In the genomic region with DNA sequence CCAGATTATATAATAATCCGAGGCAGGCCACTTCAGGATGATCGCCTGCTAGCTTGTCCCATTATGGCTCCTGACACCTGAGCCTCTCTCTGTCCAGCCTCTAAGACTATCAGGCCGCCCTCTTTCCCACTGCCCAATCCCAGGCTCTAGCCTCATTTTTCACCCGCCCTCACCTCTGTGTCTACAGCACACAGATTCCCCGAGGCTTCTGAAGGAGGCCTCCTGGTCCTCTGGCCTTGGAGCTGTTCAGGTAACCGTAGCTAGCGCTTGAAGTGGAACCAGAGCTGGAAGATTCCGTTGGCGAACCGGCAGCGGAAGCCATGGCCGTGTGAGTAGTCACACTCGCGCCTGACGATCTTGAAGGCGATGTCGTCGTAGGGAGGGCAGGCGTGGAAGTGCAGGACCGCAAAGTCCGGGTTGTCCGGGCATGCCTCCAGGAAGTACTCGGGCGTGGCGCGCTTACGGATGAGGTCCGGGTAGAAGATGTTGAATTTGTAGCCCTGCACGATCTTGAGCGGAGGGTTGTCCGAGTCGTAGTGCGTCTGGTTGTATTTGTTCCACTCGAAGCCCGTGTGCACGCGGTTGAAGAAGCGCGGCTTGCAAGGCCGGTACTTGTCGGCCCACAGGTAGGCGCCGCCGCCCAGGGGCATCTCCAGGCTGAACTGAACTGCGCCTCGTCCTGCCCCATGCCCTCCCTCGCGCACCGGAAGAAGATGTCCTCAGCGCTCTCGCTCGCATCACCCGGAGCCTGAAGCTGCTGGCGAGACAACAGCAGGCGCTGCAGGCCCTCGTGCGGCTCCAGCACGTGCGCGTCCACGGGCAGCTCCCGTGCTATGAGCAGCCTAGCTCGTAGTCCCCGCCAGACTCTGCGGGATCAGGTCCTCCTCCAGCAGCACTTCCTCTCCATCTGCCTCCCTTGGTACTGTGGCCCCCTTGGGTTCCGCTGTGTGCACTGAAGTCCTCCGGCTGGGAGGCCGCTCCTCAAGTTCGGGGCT, we compare ENCODE assay signal across 40 mouse cellular contexts. TPM values are rescaled to one million over a fixed set of nuclear protein-coding genes. Genes with fewer than 3 reads are reported as not detected.
DNase-seq lines count a peak whose midpoint lies in the region; ATAC-seq and TF ChIP-seq lines count a peak whose summit lies in the region.
"Had no signal": no experiment of that assay in that cellular context is flagged by ENCODE, and none has a peak within 500 bp of the region (broad histone marks: within the 10 kb centered on the region; RNA-seq: fewer than 3 reads in every experiment).

No protein-coding gene starts in this region.

- peaks cover 26% of the 10 kb centered on the region for H3K27me3 ChIP-seq in heart, embryonic 12.5 days (replicated peaks)
- H3K27me3 ChIP-seq in E14TG2a.4 (ENCODE audit: insufficient read depth, low read length) (peaks cover 30% of the 10 kb centered on the region), G1E (ENCODE audit: insufficient read depth, low read length) (no peaks in the 10 kb centered on the region; the same call in 1 of the 2 replicates)
- H3K27me3 ChIP-seq in limb, embryonic 10.5 days (ENCODE audit: low read depth, poor library complexity, severe bottlenecking), result peaks cover 26% of the 10 kb centered on the region
- H3K27me3 ChIP-seq in forebrain, embryonic 12.5 days, result no peaks in the 10 kb centered on the region
- H3K27me3 ChIP-seq: embryonic facial prominence, embryonic 13.5 days; forebrain, embryonic 15.5 days; intestine, embryonic 15.5 days; Patski had no signal

- H3K4me2 ChIP-seq in heart, embryonic 12.5 days, result 0 out of 2 replicates have a peak overlapping the region, but pooled peaks have one; percentile 5
- no peak overlapping the region for H3K4me2 ChIP-seq in forebrain, embryonic 12.5 days
- H3K4me2 ChIP-seq: embryonic facial prominence, embryonic 13.5 days; forebrain, embryonic 15.5 days; intestine, embryonic 15.5 days; lung, embryonic 14.5 days; midbrain, embryonic 11.5 days had no signal

- H3K9me3 ChIP-seq in heart, embryonic 12.5 days (replicated peaks), result peaks cover 31% of the 10 kb centered on the region
- H3K9me3 ChIP-seq in E14TG2a.4 (ENCODE audit: low read length), result no peaks in the 10 kb centered on the region
- peaks cover 15% of the 10 kb centered on the region for H3K9me3 ChIP-seq in G1E (replicated peaks)
- H3K9me3 ChIP-seq in limb, embryonic 10.5 days (replicated peaks), result peaks cover 12% of the 10 kb centered on the region
- H3K9me3 ChIP-seq in forebrain, embryonic 12.5 days, result peaks cover 26% of the 10 kb centered on the region; the same call in 1 of the 2 replicates
- H3K9me3 ChIP-seq: forebrain, embryonic 15.5 days had no signal

- no peak for ATAC-seq in heart, embryonic 12.5 days (ENCODE audit: insufficient number of reproducible peaks, low FRiP score)
- no peak for ATAC-seq in G1E (ENCODE audit: extremely low read depth, insufficient number of reproducible peaks, low FRiP score, poor library complexity, severe bottlenecking)
- ATAC-seq in forebrain, embryonic 12.5 days (ENCODE audit: low FRiP score), result no peak
- ATAC-seq: forebrain, embryonic 15.5 days; hindbrain, embryonic 16.5 days; intestine, embryonic 15.5 days; midbrain, embryonic 16.5 days; Patski had no signal

- 65% methylated on average over 69 of the region's 69 CpGs for WGBS in heart, embryonic 12.5 days
- 79% methylated on average over 69 of the region's 69 CpGs for WGBS in limb, embryonic 10.5 days
- WGBS in forebrain, embryonic 12.5 days, result 84% methylated on average over 69 of the region's 69 CpGs

- no peak overlapping the region for H3K27ac ChIP-seq in heart, embryonic 12.5 days (ENCODE audit: poor library complexity, severe bottlenecking)
- H3K27ac ChIP-seq in limb, embryonic 10.5 days, result no peak overlapping the region; the same call in 1 of the 2 replicates
- no peak overlapping the region for H3K27ac ChIP-seq in forebrain, embryonic 12.5 days
- H3K27ac ChIP-seq: embryonic facial prominence, embryonic 13.5 days; forebrain, embryonic 15.5 days; gastrocnemius, adult 2 months; heart, embryonic 13.5 days; intestine, embryonic 15.5 days had no signal

- no peaks in the 10 kb centered on the region; the same call in 1 of the 2 replicates for H3K36me3 ChIP-seq in heart, embryonic 12.5 days
- H3K36me3 ChIP-seq in E14TG2a.4 (ENCODE audit: insufficient read depth, low read length) (peaks cover 18% of the 10 kb centered on the region), G1E (replicated peaks) (peaks cover 74% of the 10 kb centered on the region)
- H3K36me3 ChIP-seq in limb, embryonic 10.5 days, result 0 out of 2 replicates have a peak, but pooled peaks cover 7% of the 10 kb centered on the region
- no peaks in the 10 kb centered on the region for H3K36me3 ChIP-seq in forebrain, embryonic 12.5 days (replicated peaks)
- H3K36me3 ChIP-seq: embryonic facial prominence, embryonic 13.5 days; forebrain, embryonic 15.5 days; heart, embryonic 13.5 days; intestine, embryonic 15.5 days had no signal

- no peaks in the 10 kb centered on the region for H3K4me1 ChIP-seq in heart, embryonic 12.5 days (replicated peaks)
- H3K4me1 ChIP-seq in E14TG2a.4 (replicated peaks; ENCODE audit: low read depth, low read length) (peaks cover 72% of the 10 kb centered on the region), G1E (ENCODE audit: insufficient read depth, low read depth, low read length) (peaks cover 39% of the 10 kb centered on the region)
- no peaks in the 10 kb centered on the region for H3K4me1 ChIP-seq in limb, embryonic 10.5 days
- no peaks in the 10 kb centered on the region for H3K4me1 ChIP-seq in forebrain, embryonic 12.5 days
- H3K4me1 ChIP-seq: embryonic facial prominence, embryonic 13.5 days; forebrain, embryonic 15.5 days; heart, embryonic 13.5 days; intestine, embryonic 15.5 days had no signal

- H3K4me3 ChIP-seq in heart, embryonic 12.5 days, result no peak overlapping the region
- H3K4me3 ChIP-seq in E14TG2a.4 (replicated peaks; ENCODE audit: low read length), result peak overlapping the region; percentile 75
- H3K4me3 ChIP-seq in G1E (ENCODE audit: low read depth, low read length), result peak overlapping the region; percentile 20; the same call in 1 of the 2 replicates
- H3K4me3 ChIP-seq in limb, embryonic 10.5 days, result 0 out of 2 replicates have a peak overlapping the region, but pooled peaks have one; percentile 4
- H3K4me3 ChIP-seq in forebrain, embryonic 12.5 days (replicated peaks), result no peak overlapping the region
- H3K4me3 ChIP-seq: embryonic facial prominence, embryonic 13.5 days; erythroblast, embryonic 14.5 days; forebrain, embryonic 15.5 days; gastrocnemius, adult 2 months; intestine, embryonic 15.5 days had no signal

- no peak for DNase-seq in heart, postnatal 14 days
- DNase-seq in G1E (ENCODE audit: low spot score), result no peak
- no peak for DNase-seq in limb, embryonic 10.5 days (ENCODE audit: low spot score)
- DNase-seq in Muller cell, postnatal 12 days (ENCODE audit: inconsistent ontology term), result no peak
- no peak for DNase-seq in ovary, postnatal 36 days (ENCODE audit: low spot score)
- DNase-seq: adrenal gland, postnatal 25 days; cerebellum, adult 11-12 months; cerebellum, postnatal 10 days; gastrocnemius, adult 2 months; gastrocnemius, postnatal 36 days; heart, adult 18-20 months; heart, postnatal 10 days; kidney, adult 8-10 months; kidney, postnatal 10 days; layer of hippocampus, adult 9-11 months; lung, embryonic 14.5 days; lung, postnatal 14 days; thymus, postnatal 14 days had no signal

- no peak for TF ChIP-seq CTCF in E14TG2a.4 (conservative IDR thresholded peaks at IDR 0.05; ENCODE audit: low read length)
- TF ChIP-seq CTCF in G1E (IDR thresholded peaks at IDR 0.05; ENCODE audit: low read depth, low read length), result no peak

- no peak overlapping the region for H3K9ac ChIP-seq in heart, embryonic 12.5 days
- no peak overlapping the region for H3K9ac ChIP-seq in forebrain, embryonic 12.5 days
- H3K9ac ChIP-seq: embryonic facial prominence, embryonic 13.5 days; forebrain, embryonic 15.5 days; heart, embryonic 13.5 days; intestine, embryonic 15.5 days; lung, embryonic 14.5 days had no signal

- intact Hi-C loops in heart, postnatal 14 days (cut with DNase I), result no loop called here

RNA-seq across cellular contexts. Expression of a gene that starts 13.8 kb away (rescaled TPM):
- polyA plus RNA-seq in heart, embryonic 12.5 days (2016; fragmentation: Nextera tagmentation; extraction: Ambion mirVana), result 20.7 and 21.0 TPM in 2 replicates
- 10 to 100 TPM; 37.9 to 43.9 TPM for total RNA-seq in heart, postnatal 14 days (2021)
- 187 and 232 TPM in 2 replicates for total RNA-seq in G1E (2014; fragmentation: Nextera tagmentation)
- total RNA-seq in G1E (2017), result 95.9 and 102 TPM in 2 replicates
- 20.4 and 23.3 TPM in 2 replicates for polyA plus RNA-seq in G1E (2012)
- polyA plus RNA-seq in limb, embryonic 10.5 days (2016; fragmentation: Nextera tagmentation; extraction: Ambion mirVana), result 21.4 and 23.0 TPM in 2 replicates
- 26.4 and 26.6 TPM in 2 replicates for polyA plus RNA-seq in forebrain, embryonic 12.5 days (2016; fragmentation: Nextera tagmentation; extraction: Ambion mirVana)

RNA-seq across cellular contexts. Expression of a gene that starts 18.1 kb away (rescaled TPM):
- polyA plus RNA-seq in heart, embryonic 12.5 days (2016; fragmentation: Nextera tagmentation; extraction: Ambion mirVana), result not detected in 2 replicates
- not detected for total RNA-seq in heart, postnatal 14 days (2021)
- total RNA-seq in G1E (2014; fragmentation: Nextera tagmentation) (not detected in 2 replicates), G1E (2017) (not detected in 2 replicates)
- not detected in 2 replicates for polyA plus RNA-seq in G1E (2012)
- polyA plus RNA-seq in limb, embryonic 10.5 days (2016; fragmentation: Nextera tagmentation; extraction: Ambion mirVana), result not detected in 2 replicates
- not detected in 2 replicates for polyA plus RNA-seq in forebrain, embryonic 12.5 days (2016; fragmentation: Nextera tagmentation; extraction: Ambion mirVana)
- total RNA-seq: adrenal gland, adult 18-20 months; adrenal gland, postnatal 25 days; common myeloid progenitor, adult 5-6 weeks; gastrocnemius, adult 2 months; gastrocnemius, postnatal 36 days; heart, adult 18-20 months; heart, postnatal 10 days; left cerebral cortex, postnatal 10 days; liver, adult 2 months; neutrophil, adult 5-6 weeks had no signal
- polyA plus RNA-seq: embryonic facial prominence, embryonic 13.5 days; erythroblast, embryonic 14.5 days; forebrain, embryonic 15.5 days; frontal cortex, adult 2 months; heart, embryonic 13.5 days; hindbrain, embryonic 11.5 days; hindbrain, embryonic 16.5 days; intestine, embryonic 15.5 days; limb, embryonic 11.5 days; liver, adult 2 months; lung, embryonic 14.5 days; midbrain, embryonic 11.5 days; midbrain, embryonic 16.5 days; neural tube, embryonic 11.5 days; Patski; urinary bladder, adult 2 months had no signal

RNA-seq across cellular contexts. Expression of a gene that starts 38.6 kb away (rescaled TPM):
- 28.6 and 30.0 TPM in 2 replicates for polyA plus RNA-seq in heart, embryonic 12.5 days (2016; fragmentation: Nextera tagmentation; extraction: Ambion mirVana)
- 10 to 100 TPM in 1 of 2 experiments, 1 to 10 TPM in 1; 9.8 to 10.2 TPM for total RNA-seq in heart, postnatal 14 days (2021)
- total RNA-seq in G1E (2014; fragmentation: Nextera tagmentation) (59.2 and 62.9 TPM in 2 replicates), G1E (2017) (35.5 and 40.4 TPM in 2 replicates)
- polyA plus RNA-seq in G1E (2012), result 14.0 and 14.9 TPM in 2 replicates
- polyA plus RNA-seq in limb, embryonic 10.5 days (2016; fragmentation: Nextera tagmentation; extraction: Ambion mirVana), result 59.2 and 68.3 TPM in 2 replicates
- 39.8 and 40.3 TPM in 2 replicates for polyA plus RNA-seq in forebrain, embryonic 12.5 days (2016; fragmentation: Nextera tagmentation; extraction: Ambion mirVana)

Comparison
In these comparisons a context has a peak if more than half of its experiments do, and no peak if none do; other contexts are left out.
1. H3K4me3 ChIP-seq: peak in E14TG2a.4 (single experiment), G1E (single experiment) and limb, embryonic 10.5 days (single experiment); none in heart, embryonic 12.5 days (single experiment) and forebrain, embryonic 12.5 days (single experiment).